9 mouse cellular contexts compared by ENCODE assay signal in genomic region chr6:85131673-85132072, GRCm38 (mm10). TPM values are rescaled to one million over a fixed set of nuclear protein-coding genes. Genes with fewer than 3 reads are reported as not detected.
DNase-seq lines count a peak whose midpoint lies in the region; ATAC-seq lines count a peak whose summit lies in the region.
"Had no signal": no experiment of that assay in that cellular context is flagged by ENCODE, and none has a peak within 500 bp of the region (broad histone marks: within the 10 kb centered on the region; RNA-seq: fewer than 3 reads in every experiment).

No protein-coding gene starts in this region.

- intact Hi-C loops in heart, postnatal 36 days (cut with DNase I) = loop anchor here (1.0 to 10.0 kb wide), 2 partner anchors 95 to 547 kb away; no protein-coding TSS in a partner anchor

- WGBS in intestine, embryonic 14.5 days = 2% methylated on average over 4 of the region's 4 CpGs
- WGBS in intestine, embryonic 16.5 days = 4% methylated on average over 4 of the region's 4 CpGs

- H3K9me3 ChIP-seq in intestine, embryonic 14.5 days (ENCODE audit: control insufficient read depth, low read length) = no peaks in the 10 kb centered on the region
- no peaks in the 10 kb centered on the region for H3K9me3 ChIP-seq in intestine, embryonic 16.5 days (ENCODE audit: control insufficient read depth, low read length)
- H3K9me3 ChIP-seq: neural tube, embryonic 12.5 days had no signal

- no peak overlapping the region for H3K4me3 ChIP-seq in intestine, embryonic 14.5 days (ENCODE audit: low read depth, low read length)
- H3K4me3 ChIP-seq in intestine, embryonic 16.5 days (ENCODE audit: low read length) = no peak overlapping the region
- H3K4me3 ChIP-seq: neural tube, embryonic 12.5 days had no signal

- no peak overlapping the region for H3K4me2 ChIP-seq in intestine, embryonic 14.5 days (ENCODE audit: low read length)
- no peak overlapping the region for H3K4me2 ChIP-seq in intestine, embryonic 16.5 days (ENCODE audit: low read depth, low read length)
- H3K4me2 ChIP-seq: neural tube, embryonic 12.5 days had no signal

- peaks cover 6% of the 10 kb centered on the region for H3K27me3 ChIP-seq in intestine, embryonic 14.5 days (replicated peaks; ENCODE audit: control insufficient read depth, insufficient read depth, low read length)
- peaks cover 8% of the 10 kb centered on the region; the same call in 1 of the 2 replicates for H3K27me3 ChIP-seq in intestine, embryonic 16.5 days (replicated peaks; ENCODE audit: control insufficient read depth, insufficient read depth, low read length)

- no peak overlapping the region for H3K27ac ChIP-seq in intestine, embryonic 14.5 days (ENCODE audit: low read depth)
- H3K27ac ChIP-seq in intestine, embryonic 16.5 days (ENCODE audit: low read length) = no peak overlapping the region
- H3K27ac ChIP-seq: neural tube, embryonic 12.5 days had no signal

- H3K4me1 ChIP-seq in intestine, embryonic 14.5 days (replicated peaks; ENCODE audit: control insufficient read depth, insufficient read depth, low read length) = 0 out of 2 replicates have a peak, but pooled peaks cover 2% of the 10 kb centered on the region
- H3K4me1 ChIP-seq in intestine, embryonic 16.5 days (ENCODE audit: control insufficient read depth, insufficient read depth, low read length) = peaks cover 1% of the 10 kb centered on the region

- peak; percentile 86 for DNase-seq in intestine, embryonic 14.5 days (ENCODE audit: low spot score)
- peak; percentile 66 for DNase-seq in adrenal gland, postnatal 25 days
- peak; percentile 67 for DNase-seq in embryo, embryonic 9.5 days (ENCODE audit: extremely low spot score)
- DNase-seq in heart, postnatal 36 days = peak; percentile 68 to 80
- DNase-seq in left cerebral cortex, adult 11 months (ENCODE audit: low spot score) = peak; percentile 37
- DNase-seq in mesoderm, embryonic 11.5 days (ENCODE audit: low read depth, low spot score) = peak; percentile 68
- peak; percentile 49 for DNase-seq in telencephalon, adult 2 months (ENCODE audit: low read depth, low spot score)

- H3K36me3 ChIP-seq in intestine, embryonic 14.5 days (ENCODE audit: control insufficient read depth, insufficient read depth, low read length) = peaks cover 19% of the 10 kb centered on the region
- no peaks in the 10 kb centered on the region for H3K36me3 ChIP-seq in intestine, embryonic 16.5 days (ENCODE audit: control insufficient read depth, insufficient read depth, low read length)

- H3K9ac ChIP-seq in intestine, embryonic 14.5 days (ENCODE audit: low read length) = no peak overlapping the region
- H3K9ac ChIP-seq in intestine, embryonic 16.5 days (ENCODE audit: low read depth, low read length) = no peak overlapping the region
- H3K9ac ChIP-seq: neural tube, embryonic 12.5 days had no signal

- no peak; the same call in 1 of the 2 replicates for ATAC-seq in intestine, embryonic 14.5 days (replicated peaks; ENCODE audit: low FRiP score, low TSS enrichment, low read depth)
- ATAC-seq in intestine, embryonic 16.5 days = no peak

RNA-seq across cellular contexts. Expression of gene Spr, which starts 5.9 kb away (rescaled TPM):
- 102 and 107 TPM in 2 replicates for polyA plus RNA-seq in intestine, embryonic 14.5 days (2014; fragmentation: Nextera tagmentation; extraction: Ambion mirVana)
- 94.1 and 101 TPM in 2 replicates for polyA plus RNA-seq in intestine, embryonic 16.5 days (2015; fragmentation: Nextera tagmentation; extraction: Ambion mirVana)
- total RNA-seq in adrenal gland, postnatal 25 days (2021) = 64.3 and 81.8 TPM in 2 replicates
- total RNA-seq in heart, postnatal 36 days (2021) = 10 to 100 TPM; 82.3 to 83.8 TPM

RNA-seq across cellular contexts. Expression of gene Emx1, which starts 55.6 kb away (rescaled TPM):
- 0.11 TPM in 1 of 2 replicates, not detected in the other for polyA plus RNA-seq in intestine, embryonic 14.5 days (2014; fragmentation: Nextera tagmentation; extraction: Ambion mirVana)
- polyA plus RNA-seq in intestine, embryonic 16.5 days (2015; fragmentation: Nextera tagmentation; extraction: Ambion mirVana) = 0.10 TPM in 1 of 2 replicates, not detected in the other
- total RNA-seq in adrenal gland, postnatal 25 days (2021) = not detected in 2 replicates
- not detected for total RNA-seq in heart, postnatal 36 days (2021)
